Mouse (Mus musculus) neural tube, embryonic 12.5 days (tissue): ENCODE measurements around the gene Lmo7. TPM values are rescaled to one million over a fixed set of nuclear protein-coding genes. Genes with fewer than 3 reads are reported as not detected.
A peak's percentile ranks its signal among the peaks of the same experiment; 100 is the strongest.

ENCODE experiments used
- ATAC-seq: fragments of 200-750 bp; cut with Nextera tagmentation; 2 replicates; pipeline ENCODE4 v1.8.0; 2017; ENCODE audit warnings: low read depth, mild to moderate bottlenecking, moderate TSS enrichment, moderate library complexity; ENCODE audit not compliant: low FRiP score
- H3K27ac ChIP-seq: fragments of 300-500 bp; sonication (generic); 2 replicates; pipeline ENCODE4 v1.5.1; 2016
- H3K27me3 ChIP-seq: fragments of 300-500 bp; sonication (generic); replicated peaks from 2 replicates; pipeline ENCODE4 v1.6.1; 2016; ENCODE audit warnings: mild to moderate bottlenecking
- H3K36me3 ChIP-seq: fragments of 300-500 bp; sonication (generic); 2 replicates; pipeline ENCODE4 v1.6.1; 2016; ENCODE audit warnings: mild to moderate bottlenecking
- H3K4me1 ChIP-seq: fragments of 300-500 bp; sonication (generic); 2 replicates; pipeline ENCODE4 v1.6.1; 2016
- H3K4me2 ChIP-seq: fragments of 300-500 bp; sonication (generic); replicated peaks from 2 replicates; pipeline ENCODE4 v1.6.1; 2016; ENCODE audit warnings: mild to moderate bottlenecking
- H3K4me3 ChIP-seq: fragments of 300-500 bp; sonication (generic); 2 replicates; pipeline ENCODE4 v1.5.1; 2016
- H3K9ac ChIP-seq: fragments of 300-500 bp; sonication (generic); 2 replicates; pipeline ENCODE4 v1.6.1; 2016; ENCODE audit warnings: mild to moderate bottlenecking
- H3K9me3 ChIP-seq: fragments of 300-500 bp; sonication (generic); 2 replicates; pipeline ENCODE4 v1.6.1; 2016; ENCODE audit warnings: mild to moderate bottlenecking
- WGBS: fragments of 180-500 bp; shearing (Covaris S2); methylation state at CpG from one replicate; pipeline ENCODE4 v1.1.7; 2016; 5-methylcytosine and 5-hydroxymethylcytosine counted together
- polyA plus RNA-seq: library from polyadenylated mRNA; unstranded; fragments of >200 nt; fragmentation: Nextera tagmentation; extraction: Ambion mirVana; gene quantifications from 2 replicates; pipeline ENCODE4 v1.2.1, GENCODE M21; 2016

The Lmo7 gene
- polyA plus RNA-seq, 1 experiment from 2014 or later = 2.5 TPM

DNA sequence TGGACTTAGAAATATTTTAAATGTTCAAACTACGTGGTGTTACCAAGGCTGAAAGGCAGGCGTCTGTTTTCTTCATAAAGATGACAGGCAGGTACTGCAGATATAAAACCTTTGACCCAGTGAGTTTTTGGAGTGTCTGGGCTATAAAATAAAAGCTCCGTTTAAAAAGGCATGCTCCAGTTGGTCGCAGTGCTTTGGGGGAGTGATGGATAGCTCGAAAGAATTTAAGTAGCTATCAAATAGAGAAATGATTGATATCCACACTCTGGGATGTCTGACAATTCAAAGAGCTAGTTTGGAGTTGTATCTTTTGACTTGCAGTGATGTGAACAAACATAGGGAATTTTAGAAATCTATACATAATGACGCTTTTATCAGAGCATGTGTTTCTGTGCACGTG, 171.7 kb downstream of the Lmo7 start:
- ATAC-seq = no peak
- H3K4me1 ChIP-seq = no peaks in the 10 kb centered on the region
- H3K36me3 ChIP-seq = no peaks in the 10 kb centered on the region
- H3K9ac ChIP-seq = no peak overlapping the region
- no peak overlapping the region for H3K4me2 ChIP-seq
- WGBS = 69% methylated on average over 7 of the region's 7 CpGs
- H3K27me3 ChIP-seq = no peaks in the 10 kb centered on the region
- no peaks in the 10 kb centered on the region for H3K9me3 ChIP-seq
- no peak overlapping the region for H3K27ac ChIP-seq
- no peak overlapping the region for H3K4me3 ChIP-seq

DNA sequence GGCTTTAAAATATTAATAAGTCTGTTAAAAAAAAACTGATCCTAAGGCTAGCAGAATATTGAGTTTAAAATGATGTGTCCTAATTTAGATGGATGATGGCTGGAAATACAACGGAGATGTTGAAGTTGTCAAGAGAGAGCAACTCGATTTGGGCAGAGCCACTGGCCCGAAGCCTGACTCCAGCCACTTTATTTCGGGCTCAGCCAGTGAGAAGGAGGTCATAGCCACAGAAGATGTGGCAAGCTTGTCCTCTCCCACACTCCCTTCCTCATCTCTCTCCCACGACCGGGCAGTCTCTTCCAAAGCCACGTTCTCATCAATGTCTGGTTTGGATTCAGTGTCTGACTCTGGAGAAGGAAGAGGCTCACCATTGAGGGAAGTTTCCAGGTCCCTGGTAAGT, 172.2 kb downstream of the Lmo7 start:
- Histone ChIP-seq H3K27ac (no peak overlapping the region), H3K9me3 (no peaks in the 10 kb centered on the region), H3K36me3 (no peaks in the 10 kb centered on the region), H3K9ac (no peak overlapping the region), H3K4me3 (no peak overlapping the region), H3K27me3 (no peaks in the 10 kb centered on the region), H3K4me2 (no peak overlapping the region), H3K4me1 (no peaks in the 10 kb centered on the region)
- 90% methylated on average over 7 of the region's 7 CpGs for WGBS
- ATAC-seq = no peak

DNA sequence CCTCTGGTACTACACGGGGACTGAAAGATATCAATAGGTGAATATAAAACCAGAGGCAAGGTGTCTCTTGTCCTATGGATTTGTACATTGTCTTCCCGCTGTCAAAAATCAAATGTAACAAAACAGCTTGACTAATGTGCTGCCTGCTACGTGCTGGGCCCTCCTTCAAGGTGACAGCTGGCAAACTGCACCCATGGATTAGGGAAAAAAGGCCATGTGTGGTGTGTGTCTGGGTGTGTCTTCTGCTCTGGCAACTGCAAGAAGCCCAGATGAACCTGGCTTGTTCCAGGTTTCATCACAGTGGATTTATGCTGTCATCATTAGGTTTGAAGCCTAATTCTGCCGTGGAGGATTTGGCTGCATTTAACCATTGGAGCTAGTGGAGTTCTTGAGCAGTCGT, 174.0 kb downstream of the Lmo7 start:
- no peak for ATAC-seq
- 82% methylated on average over 5 of the region's 5 CpGs for WGBS

DNA sequence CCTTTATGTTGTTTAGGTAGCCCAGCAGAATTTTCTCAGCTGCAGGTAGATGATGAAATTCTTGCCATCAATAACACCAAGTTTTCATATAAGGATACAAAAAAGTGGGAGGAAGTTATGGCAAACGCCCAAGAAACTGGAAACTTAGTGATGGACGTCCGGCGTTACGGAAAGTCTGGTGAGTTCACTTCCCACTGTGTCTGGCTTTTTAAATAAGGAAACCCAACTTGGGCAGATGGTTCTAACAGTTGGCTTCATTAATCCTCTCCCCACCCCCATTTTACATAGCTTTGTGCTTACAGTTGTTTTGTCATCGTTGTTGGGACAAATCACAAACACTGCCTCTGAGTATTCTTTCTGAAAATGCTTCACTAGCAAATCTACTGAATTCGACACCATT, 182.2 kb downstream of the Lmo7 start:
- Histone ChIP-seq H3K27me3 (no peaks in the 10 kb centered on the region), H3K4me2 (no peak overlapping the region), H3K27ac (no peak overlapping the region), H3K4me3 (no peak overlapping the region), H3K4me1 (no peaks in the 10 kb centered on the region), H3K36me3 (no peaks in the 10 kb centered on the region), H3K9ac (no peak overlapping the region), H3K9me3 (no peaks in the 10 kb centered on the region)
- no peak for ATAC-seq
- 89% methylated on average over 7 of the region's 7 CpGs for WGBS

More for the DNA sequence above, 174.0 kb downstream of the Lmo7 start:
- H3K27ac ChIP-seq = no peak overlapping the region
- no peak overlapping the region for H3K4me3 ChIP-seq
- no peak overlapping the region for H3K9ac ChIP-seq
- H3K36me3 ChIP-seq = no peaks in the 10 kb centered on the region
- no peak overlapping the region for H3K4me2 ChIP-seq
- no peaks in the 10 kb centered on the region for H3K9me3 ChIP-seq
- H3K4me1 ChIP-seq = no peaks in the 10 kb centered on the region
- no peaks in the 10 kb centered on the region for H3K27me3 ChIP-seq

DNA sequence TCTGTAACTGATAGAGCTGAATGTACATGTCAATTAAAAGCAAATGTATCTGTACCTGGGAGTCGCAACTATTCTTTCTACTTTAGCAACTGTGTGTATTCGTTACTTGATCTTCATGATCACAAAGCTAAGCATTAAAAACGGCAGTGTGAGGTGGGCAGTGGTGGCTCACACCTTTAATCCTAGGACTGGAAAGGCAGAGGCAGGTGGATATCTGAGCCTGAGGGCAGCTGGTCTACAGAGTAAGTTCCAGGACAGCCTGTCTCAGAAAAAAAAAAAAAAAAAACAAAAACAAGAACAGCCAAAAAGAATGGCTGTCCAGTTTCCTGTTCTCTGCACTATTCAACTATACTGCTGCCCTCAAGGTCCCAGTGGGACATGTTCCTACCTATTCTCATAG, 182.6 kb downstream of the Lmo7 start:
- no peaks in the 10 kb centered on the region for H3K36me3 ChIP-seq
- no peak overlapping the region for H3K4me3 ChIP-seq
- H3K27me3 ChIP-seq = no peaks in the 10 kb centered on the region
- H3K9ac ChIP-seq = no peak overlapping the region
- 93% methylated on average over 3 of the region's 3 CpGs for WGBS
- no peaks in the 10 kb centered on the region for H3K9me3 ChIP-seq
- no peak for ATAC-seq
- H3K4me1 ChIP-seq = no peaks in the 10 kb centered on the region
- no peak overlapping the region for H3K4me2 ChIP-seq
- no peak overlapping the region for H3K27ac ChIP-seq

DNA sequence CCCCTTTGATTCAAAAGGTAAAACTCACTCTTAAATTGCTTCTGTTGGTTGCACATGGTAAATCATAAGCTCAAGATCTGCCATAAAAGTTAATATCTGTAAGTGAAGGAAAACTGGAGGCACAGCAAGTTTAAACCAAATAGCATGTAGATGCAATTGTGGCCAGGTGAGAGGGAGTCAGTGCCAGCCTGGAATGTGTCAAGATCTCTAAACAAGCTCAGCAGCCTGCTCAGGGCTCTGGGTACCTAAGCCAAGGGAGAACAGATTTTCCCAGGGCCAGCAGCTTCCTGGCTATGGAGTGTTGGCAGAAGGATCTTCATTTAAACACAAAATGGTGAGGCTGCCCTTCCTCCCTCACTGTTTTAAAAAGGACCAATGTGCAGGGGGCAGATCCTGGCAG, 184.6 kb downstream of the Lmo7 start:
- Histone ChIP-seq H3K9me3 (no peaks in the 10 kb centered on the region), H3K4me1 (no peaks in the 10 kb centered on the region), H3K9ac (no peak overlapping the region), H3K27ac (no peak overlapping the region), H3K4me2 (no peak overlapping the region), H3K27me3 (no peaks in the 10 kb centered on the region), H3K4me3 (no peak overlapping the region), H3K36me3 (no peaks in the 10 kb centered on the region)
- ATAC-seq = no peak

DNA sequence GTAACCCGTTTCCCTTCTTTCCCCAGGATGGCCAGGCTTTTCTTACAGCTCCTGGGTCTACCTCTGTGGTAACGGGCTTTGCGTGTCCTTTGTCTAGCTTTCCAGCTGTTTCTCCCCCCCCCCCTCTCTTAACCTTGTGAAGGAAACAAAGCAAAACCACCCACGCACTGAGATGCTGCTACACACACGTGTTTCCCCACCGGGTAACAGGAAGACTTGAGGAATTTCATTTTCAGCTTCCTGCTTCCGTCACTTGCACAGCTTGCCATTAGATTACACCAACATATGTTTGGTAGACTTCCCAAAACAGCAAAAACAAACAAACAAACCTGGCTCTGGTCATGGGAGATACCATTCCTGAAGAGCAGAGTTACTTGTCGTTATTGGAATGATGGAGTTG, 186.1 kb downstream of the Lmo7 start:
- H3K4me2 ChIP-seq = no peak overlapping the region
- no peaks in the 10 kb centered on the region for H3K36me3 ChIP-seq
- no peak for ATAC-seq
- H3K4me3 ChIP-seq = no peak overlapping the region
- no peaks in the 10 kb centered on the region for H3K27me3 ChIP-seq
- H3K4me1 ChIP-seq = no peaks in the 10 kb centered on the region
- H3K9me3 ChIP-seq = no peaks in the 10 kb centered on the region
- H3K27ac ChIP-seq = no peak overlapping the region
- H3K9ac ChIP-seq = no peak overlapping the region
- 82% methylated on average over 8 of the region's 8 CpGs for WGBS

DNA sequence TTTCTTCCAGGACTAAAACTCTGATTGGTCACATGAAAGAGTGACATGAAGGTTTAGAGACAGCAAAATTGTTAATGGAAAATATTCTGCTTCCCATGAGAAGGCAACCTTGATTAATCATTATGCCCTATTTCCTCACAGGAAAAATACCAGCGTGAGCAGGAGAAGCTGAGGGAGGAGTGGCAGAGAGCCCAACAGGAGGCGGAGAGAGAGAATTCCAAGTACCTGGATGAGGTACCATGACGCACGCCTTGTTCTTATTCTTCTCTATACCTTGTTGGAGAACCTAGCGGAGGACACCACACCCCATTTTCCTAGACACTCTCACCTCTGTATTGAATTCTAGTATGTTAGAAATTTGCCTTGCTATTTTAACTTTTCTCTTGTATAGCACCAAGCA, 188.7 kb downstream of the Lmo7 start:
- Histone ChIP-seq H3K9me3 (no peaks in the 10 kb centered on the region), H3K4me2 (no peak overlapping the region), H3K9ac (no peak overlapping the region), H3K4me3 (no peak overlapping the region), H3K36me3 (no peaks in the 10 kb centered on the region), H3K27ac (no peak overlapping the region), H3K27me3 (no peaks in the 10 kb centered on the region), H3K4me1 (no peaks in the 10 kb centered on the region)
- no peak for ATAC-seq
- 96% methylated on average over 5 of the region's 5 CpGs for WGBS

DNA sequence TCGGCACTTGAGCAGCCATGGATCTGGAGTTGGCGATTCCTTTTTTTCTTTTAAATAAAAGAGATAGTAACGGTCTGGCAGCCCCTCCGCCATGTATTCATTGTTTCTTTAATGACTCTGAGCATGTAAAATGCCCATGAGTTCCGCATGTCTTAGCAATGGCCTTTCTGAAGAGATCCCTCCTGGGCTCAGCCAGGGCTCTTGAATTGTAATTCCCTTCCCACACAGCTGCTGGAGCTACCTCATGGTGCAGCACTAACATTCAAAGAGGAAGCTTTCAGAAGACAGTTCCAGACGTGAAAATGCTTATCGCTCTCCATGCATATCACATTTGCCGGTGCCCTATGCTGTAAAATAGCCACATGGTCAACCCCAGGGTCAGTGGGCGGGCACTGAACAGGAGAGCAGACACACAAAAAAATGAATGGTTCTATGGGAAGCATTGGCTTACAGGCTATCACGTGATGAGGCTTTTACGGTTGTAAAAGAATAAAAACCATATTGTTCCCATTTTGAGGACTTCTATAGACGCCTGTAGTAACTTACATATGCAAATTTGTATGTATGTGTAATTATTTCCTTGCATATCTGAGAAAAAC, 198.0 kb downstream of the Lmo7 start:
- WGBS = 40% methylated on average over 12 of the region's 12 CpGs
- H3K36me3 ChIP-seq = no peaks in the 10 kb centered on the region
- ATAC-seq = peak; percentile 70
- H3K4me1 ChIP-seq = no peaks in the 10 kb centered on the region
- no peak overlapping the region for H3K27ac ChIP-seq
- peak overlapping the region; percentile 24; the same call in 1 of the 2 replicates for H3K4me2 ChIP-seq
- H3K4me3 ChIP-seq = no peak overlapping the region
- no peak overlapping the region for H3K9ac ChIP-seq
- no peaks in the 10 kb centered on the region for H3K9me3 ChIP-seq
- H3K27me3 ChIP-seq = no peaks in the 10 kb centered on the region

DNA sequence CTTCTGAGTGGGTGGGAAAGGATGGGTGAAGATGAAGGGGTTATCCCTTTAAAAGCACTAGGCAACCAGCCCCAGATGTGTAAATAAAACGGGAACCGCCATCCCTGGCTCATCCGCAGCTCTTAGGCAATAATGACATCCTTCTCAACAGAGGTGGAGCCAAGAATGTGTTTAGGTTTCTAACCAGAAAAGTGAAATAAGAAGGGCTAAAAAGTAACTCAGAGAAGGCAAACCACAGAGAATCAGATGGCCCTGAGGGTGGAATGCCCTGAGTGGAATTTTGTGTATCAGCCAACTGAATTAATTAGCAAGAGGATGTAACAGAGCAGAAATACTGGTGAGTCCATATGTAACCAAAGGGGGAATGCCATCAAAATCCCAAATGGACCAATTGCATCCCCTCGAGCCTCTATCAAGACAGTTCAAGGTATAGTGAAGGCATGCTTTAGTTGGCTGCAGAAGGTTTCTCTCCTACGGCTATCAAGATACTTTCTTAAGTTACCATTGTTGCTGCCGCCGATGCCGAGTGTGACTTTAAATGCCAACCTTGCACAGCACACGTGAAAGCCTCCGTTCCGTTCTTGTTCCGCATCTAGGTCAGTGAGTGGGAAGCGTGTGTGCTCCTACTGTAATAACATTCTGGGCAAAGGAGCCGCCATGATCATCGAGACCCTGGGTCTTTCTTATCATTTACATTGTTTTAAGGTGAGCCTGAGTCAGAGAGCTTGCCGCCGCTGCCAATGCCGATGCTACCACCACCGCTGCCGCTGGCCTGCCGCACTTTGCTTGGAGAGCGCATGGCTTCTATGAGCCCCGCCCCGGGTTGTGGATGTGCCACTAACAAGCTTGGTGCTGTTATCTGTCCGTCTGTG, 201.1 kb downstream of the Lmo7 start:
- Histone ChIP-seq H3K4me1 (no peaks in the 10 kb centered on the region), H3K36me3 (no peaks in the 10 kb centered on the region), H3K9ac (no peak overlapping the region), H3K4me2 (no peak overlapping the region), H3K9me3 (no peaks in the 10 kb centered on the region), H3K27me3 (no peaks in the 10 kb centered on the region), H3K4me3 (no peak overlapping the region), H3K27ac (no peak overlapping the region)
- no peak for ATAC-seq
- 95% methylated on average over 25 of the region's 25 CpGs for WGBS

DNA sequence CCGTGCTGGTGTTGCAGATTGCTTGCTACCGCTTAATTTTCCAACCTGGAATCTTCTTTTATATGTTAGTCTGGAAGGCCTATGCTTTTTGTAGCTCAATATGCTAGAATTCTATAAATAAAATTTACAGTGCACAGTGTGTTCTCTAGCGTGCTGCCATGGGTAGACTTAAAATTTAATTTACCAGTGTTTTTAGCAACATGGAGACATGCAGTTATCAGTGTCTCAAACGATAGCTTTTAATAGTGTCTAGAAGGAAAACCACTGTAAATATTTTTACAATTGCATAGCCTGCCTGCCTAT, 201.6 kb downstream of the Lmo7 start:
- Histone ChIP-seq H3K4me1 (no peaks in the 10 kb centered on the region), H3K4me2 (no peak overlapping the region), H3K27ac (no peak overlapping the region), H3K4me3 (no peak overlapping the region), H3K9ac (no peak overlapping the region), H3K9me3 (no peaks in the 10 kb centered on the region), H3K27me3 (no peaks in the 10 kb centered on the region), H3K36me3 (no peaks in the 10 kb centered on the region)
- 93% methylated on average over 4 of the region's 4 CpGs for WGBS
- ATAC-seq = no peak

DNA sequence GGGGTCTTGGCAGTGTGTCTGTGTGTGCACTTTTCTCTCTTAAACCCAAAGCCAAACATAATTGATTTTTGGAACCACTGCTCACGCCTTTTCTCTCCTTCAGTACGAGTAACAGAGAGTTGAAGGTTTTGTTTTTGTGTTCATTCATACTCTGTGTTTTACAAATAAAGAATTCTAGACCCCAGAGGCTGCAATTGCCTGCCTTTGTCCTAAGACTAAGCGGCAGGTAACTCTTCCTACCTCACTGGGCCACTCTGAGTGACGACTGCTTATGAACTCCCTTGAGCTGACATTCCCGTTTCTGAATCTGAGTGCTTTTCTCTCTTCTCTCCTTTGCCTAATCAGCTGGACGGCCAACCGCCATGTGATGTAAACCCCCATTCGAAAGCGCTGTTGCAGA, 203.8 kb downstream of the Lmo7 start:
- H3K27me3 ChIP-seq = no peaks in the 10 kb centered on the region
- H3K4me1 ChIP-seq = no peaks in the 10 kb centered on the region
- H3K27ac ChIP-seq = no peak overlapping the region
- H3K9me3 ChIP-seq = no peaks in the 10 kb centered on the region
- no peak overlapping the region for H3K9ac ChIP-seq
- ATAC-seq = no peak
- no peak overlapping the region for H3K4me3 ChIP-seq
- no peak overlapping the region for H3K4me2 ChIP-seq
- 85% methylated on average over 9 of the region's 9 CpGs for WGBS
- no peaks in the 10 kb centered on the region for H3K36me3 ChIP-seq

DNA sequence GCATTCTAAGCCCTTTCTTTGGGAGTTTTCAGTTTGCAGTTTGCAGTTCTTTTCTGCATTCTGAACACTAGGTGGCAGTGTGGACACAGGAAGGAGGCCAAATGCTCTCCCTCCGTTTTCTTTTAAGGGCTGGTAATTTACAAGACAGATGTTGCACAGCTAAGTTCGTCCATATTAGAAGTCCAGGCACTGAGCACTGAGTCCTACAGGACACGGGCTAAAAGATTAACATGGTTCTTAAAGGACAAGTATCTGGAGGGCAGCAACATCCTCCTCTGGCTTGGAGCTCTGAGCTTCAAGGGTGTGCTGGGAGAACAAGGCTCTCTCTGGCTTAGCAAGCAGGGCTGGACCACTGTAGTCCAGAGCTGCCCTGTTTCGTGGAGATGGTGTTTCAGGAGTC, 213.2 kb downstream of the Lmo7 start:
- Histone ChIP-seq H3K9ac (no peak overlapping the region), H3K9me3 (no peaks in the 10 kb centered on the region), H3K27ac (no peak overlapping the region), H3K36me3 (no peaks in the 10 kb centered on the region), H3K4me3 (no peak overlapping the region), H3K4me2 (peak overlapping the region; percentile 45), H3K4me1 (no peaks in the 10 kb centered on the region), H3K27me3 (no peaks in the 10 kb centered on the region)
- 8% methylated on average over 4 of the region's 4 CpGs for WGBS
- ATAC-seq = peak; percentile 57
